Mouse (Mus musculus) heart, embryonic 16.5 days (tissue): ENCODE data around the gene Celf2. TPM values are rescaled to one million over a fixed set of nuclear protein-coding genes. Genes with fewer than 3 reads are reported as not detected.

Experiments used
- ATAC-seq: fragments of 200-750 bp; cut with Nextera tagmentation; replicated peaks from 2 replicates; pipeline ENCODE4 v1.8.0; 2017; ENCODE audit warnings: moderate number of reproducible peaks; ENCODE audit not compliant: insufficient read depth, low FRiP score; ENCODE audit errors: extremely low read depth
- H3K27ac ChIP-seq: fragments of 300-500 bp; sonication (generic); 2 replicates; pipeline ENCODE4 v1.5.1; 2014; ENCODE audit warnings: mild to moderate bottlenecking, low read length, control low read depth, moderate library complexity
- H3K27me3 ChIP-seq: fragments of 300-500 bp; sonication (generic); 2 replicates; pipeline ENCODE4 v1.6.1; 2014; ENCODE audit warnings: low read length, mixed read lengths; ENCODE audit not compliant: control insufficient read depth, insufficient read depth
- H3K36me3 ChIP-seq: fragments of 300-500 bp; sonication (generic); 2 replicates; pipeline ENCODE4 v1.6.1; 2014; ENCODE audit not compliant: control insufficient read depth, insufficient read depth
- H3K4me1 ChIP-seq: fragments of 300-500 bp; sonication (generic); 2 replicates; pipeline ENCODE4 v1.6.1; 2014; ENCODE audit warnings: low read length, mixed read lengths; ENCODE audit not compliant: control insufficient read depth, insufficient read depth
- H3K4me2 ChIP-seq: fragments of 300-500 bp; sonication (generic); 2 replicates; pipeline ENCODE4 v1.6.1; 2014; ENCODE audit warnings: low read depth, mild to moderate bottlenecking, control low read depth, low read length
- H3K4me3 ChIP-seq: fragments of 300-500 bp; sonication (generic); 2 replicates; pipeline ENCODE4 v1.5.1; 2014; ENCODE audit warnings: mild to moderate bottlenecking, control low read depth, low read length
- H3K9ac ChIP-seq: fragments of 300-500 bp; sonication (generic); 2 replicates; pipeline ENCODE4 v1.6.1; 2014; ENCODE audit warnings: low read length, control low read depth
- H3K9me3 ChIP-seq: fragments of 300-500 bp; sonication (generic); replicated peaks from 2 replicates; pipeline ENCODE4 v1.6.1; 2016; ENCODE audit warnings: low read length; ENCODE audit not compliant: control insufficient read depth
- WGBS: fragments of 180-500 bp; shearing (Covaris S2); extraction: QIAGEN DNeasy Blood & Tissue Kit; methylation state at CpG from one replicate; pipeline ENCODE4 v1.1.7; 2014; 5-methylcytosine and 5-hydroxymethylcytosine counted together
- polyA plus RNA-seq: library from polyadenylated mRNA; unstranded; fragments of >200 nt; fragmentation: Nextera tagmentation; extraction: Ambion mirVana; gene quantifications from 2 replicates; pipeline ENCODE4 v1.2.1, GENCODE M21; 2015

Gene Celf2
- polyA plus RNA-seq, 1 experiment from 2014 or later = 70.2 TPM

GRCm38 (mm10) chr2:7079390-7079789 is 430.0 kb downstream of the Celf2 start:
- no peak overlapping the region for H3K9ac ChIP-seq
- H3K27ac ChIP-seq = 0 out of 2 replicates have a peak overlapping the region, but pooled peaks have one; percentile 27
- H3K36me3 ChIP-seq = peaks cover 19% of the 10 kb centered on the region
- H3K4me2 ChIP-seq = peak overlapping the region; percentile 78
- 57% methylated on average over 2 of the region's 2 CpGs for WGBS
- H3K4me3 ChIP-seq = peak overlapping the region; percentile 6
- H3K9me3 ChIP-seq = peaks cover 19% of the 10 kb centered on the region
- peaks cover 31% of the 10 kb centered on the region for H3K4me1 ChIP-seq
- ATAC-seq = no peak
- no peaks in the 10 kb centered on the region for H3K27me3 ChIP-seq

- Histone ChIP-seq H3K9me3 (peaks cover 19% of the 10 kb centered on the region), H3K9ac (no peak overlapping the region), H3K27ac (peak overlapping the region; percentile 50; the same call in 1 of the 2 replicates), H3K36me3 (peaks cover 19% of the 10 kb centered on the region), H3K4me1 (peaks cover 18% of the 10 kb centered on the region), H3K4me2 (no peak overlapping the region), H3K4me3 (no peak overlapping the region), H3K27me3 (no peaks in the 10 kb centered on the region)
- 76% methylated on average over 3 of the region's 3 CpGs for WGBS
- no peak for ATAC-seq
These were observed 435.6 kb downstream of the Celf2 start for GRCm38 (mm10) chr2:7073730-7074129.

DNA sequence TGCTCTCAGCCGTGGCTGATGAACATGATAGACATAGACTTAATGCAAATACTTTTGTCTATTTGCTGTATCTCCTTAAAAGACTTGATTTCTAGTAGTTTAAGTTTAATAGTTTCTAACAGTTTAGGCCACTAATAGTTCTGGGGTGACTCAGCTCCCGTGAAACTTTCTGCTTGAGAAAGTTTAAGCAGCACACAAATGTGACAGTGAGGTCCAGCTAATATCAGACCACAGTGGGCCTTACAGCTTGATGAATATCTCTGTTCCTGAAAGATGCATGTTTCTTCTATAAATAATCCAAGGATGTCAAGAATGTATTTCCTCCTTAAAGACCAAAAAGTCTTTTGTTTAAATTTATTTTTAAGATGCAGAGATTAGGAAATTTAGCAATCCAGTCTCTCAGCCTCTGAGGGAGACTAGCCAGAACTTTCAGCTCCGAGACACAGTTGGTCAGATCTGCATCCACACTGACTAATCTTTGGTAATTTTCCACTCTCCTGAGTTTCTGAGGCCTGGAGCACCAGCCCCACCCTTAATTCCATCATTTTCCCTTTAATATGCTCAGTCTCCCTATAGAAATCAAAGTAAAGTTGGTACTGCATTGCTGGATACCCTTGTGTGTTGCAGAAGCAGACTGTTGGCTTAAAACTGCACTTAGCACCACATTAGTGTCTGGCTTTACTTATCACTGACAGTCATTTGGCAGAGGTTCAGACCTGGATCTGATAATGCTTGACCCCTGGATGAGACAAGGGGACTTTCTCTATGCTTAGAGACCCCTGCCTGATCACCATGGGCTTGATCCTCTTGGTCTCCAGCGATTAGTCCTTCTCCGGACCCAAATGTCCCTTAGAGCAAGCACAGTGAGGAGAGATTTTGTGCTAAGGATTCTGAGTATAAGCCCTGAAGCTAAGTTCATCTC is 436.8 kb downstream of the Celf2 start:
- Histone ChIP-seq H3K9ac (peak overlapping the region; percentile 13; the same call in 1 of the 2 replicates), H3K4me2 (no peak overlapping the region), H3K27me3 (no peaks in the 10 kb centered on the region), H3K27ac (peak overlapping the region; percentile 50), H3K4me1 (peaks cover 20% of the 10 kb centered on the region), H3K36me3 (peaks cover 17% of the 10 kb centered on the region), H3K4me3 (no peak overlapping the region), H3K9me3 (peaks cover 17% of the 10 kb centered on the region)
- no peak for ATAC-seq
- 53% methylated on average over 5 of the region's 5 CpGs for WGBS

GRCm38 (mm10) chr2:7069458-7069857 is 439.9 kb downstream of the Celf2 start:
- Histone ChIP-seq H3K36me3 (no peaks in the 10 kb centered on the region), H3K9ac (no peak overlapping the region), H3K9me3 (no peaks in the 10 kb centered on the region), H3K4me1 (peaks cover 18% of the 10 kb centered on the region), H3K4me2 (no peak overlapping the region), H3K4me3 (no peak overlapping the region), H3K27ac (no peak overlapping the region), H3K27me3 (no peaks in the 10 kb centered on the region)
- 37% methylated on average over 3 of the region's 3 CpGs for WGBS
- no peak for ATAC-seq

DNA sequence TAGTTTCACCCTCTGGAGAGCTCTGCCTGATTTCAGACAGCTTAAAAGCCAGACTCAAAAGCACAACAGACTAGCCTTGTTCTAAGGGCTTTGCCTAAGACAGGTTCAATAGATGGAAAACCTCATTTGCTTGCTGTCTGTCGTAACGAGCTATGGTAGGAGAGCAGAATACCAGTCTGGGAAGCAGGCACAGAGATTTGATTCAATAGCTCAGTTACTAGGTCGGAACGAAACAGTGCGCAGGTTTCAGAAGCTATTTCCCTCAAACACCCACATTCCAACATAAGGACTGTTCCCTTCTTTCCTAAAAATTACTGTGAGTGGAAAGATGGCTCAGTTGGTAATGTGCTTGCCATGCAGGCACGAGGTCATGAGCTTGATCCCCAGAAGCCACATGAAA is 441.1 kb downstream of the Celf2 start:
- 85% methylated on average over 6 of the region's 6 CpGs for WGBS
- peak overlapping the region; percentile 6 for H3K27ac ChIP-seq

DNA sequence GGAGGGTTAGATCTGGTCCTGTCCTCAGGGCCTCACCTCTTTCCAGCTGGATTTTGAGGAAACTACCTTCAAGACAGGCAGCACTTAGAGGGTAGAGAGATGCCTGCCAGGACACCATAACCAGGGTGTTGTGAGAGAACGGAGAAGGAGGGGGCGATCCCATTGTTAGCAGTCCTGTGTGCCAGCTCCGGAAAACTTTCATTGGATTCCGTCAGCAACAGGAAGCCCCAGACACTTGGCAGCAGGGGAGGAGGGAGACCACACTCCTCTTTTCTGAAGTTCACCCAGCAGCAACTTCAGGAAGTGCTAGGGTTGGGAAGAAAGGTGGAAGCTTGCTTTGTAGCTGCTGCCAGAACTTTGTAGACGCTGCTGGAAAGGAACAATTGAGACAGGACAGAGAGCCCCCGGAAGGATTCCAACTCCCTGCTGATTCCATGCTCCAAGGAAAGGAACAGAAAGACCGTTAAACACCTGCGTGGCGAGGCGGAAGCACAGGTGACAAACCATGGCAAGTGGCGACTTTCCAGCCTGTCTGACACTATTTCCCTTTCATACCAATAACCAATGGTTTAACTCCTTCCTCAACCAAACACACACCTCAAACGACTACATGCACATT is 445.7 kb downstream of the Celf2 start:
- Histone ChIP-seq H3K9me3 (no peaks in the 10 kb centered on the region), H3K4me2 (peak overlapping the region; percentile 43; the same call in 1 of the 2 replicates), H3K27me3 (no peaks in the 10 kb centered on the region), H3K36me3 (no peaks in the 10 kb centered on the region), H3K4me1 (peaks cover 29% of the 10 kb centered on the region), H3K27ac (peak overlapping the region; percentile 28), H3K9ac (peak overlapping the region; percentile 6; the same call in 1 of the 2 replicates), H3K4me3 (no peak overlapping the region)
- ATAC-seq = 0 out of 2 replicates have a peak, but pooled peaks have one; percentile 52
- WGBS = 34% methylated on average over 12 of the region's 12 CpGs

More for the DNA sequence above, 441.1 kb downstream of the Celf2 start:
- H3K9me3 ChIP-seq = no peaks in the 10 kb centered on the region
- H3K4me2 ChIP-seq = no peak overlapping the region
- no peak for ATAC-seq
- no peak overlapping the region for H3K9ac ChIP-seq
- no peaks in the 10 kb centered on the region for H3K27me3 ChIP-seq
- H3K36me3 ChIP-seq = no peaks in the 10 kb centered on the region
- H3K4me1 ChIP-seq = peaks cover 29% of the 10 kb centered on the region
- no peak overlapping the region for H3K4me3 ChIP-seq

DNA sequence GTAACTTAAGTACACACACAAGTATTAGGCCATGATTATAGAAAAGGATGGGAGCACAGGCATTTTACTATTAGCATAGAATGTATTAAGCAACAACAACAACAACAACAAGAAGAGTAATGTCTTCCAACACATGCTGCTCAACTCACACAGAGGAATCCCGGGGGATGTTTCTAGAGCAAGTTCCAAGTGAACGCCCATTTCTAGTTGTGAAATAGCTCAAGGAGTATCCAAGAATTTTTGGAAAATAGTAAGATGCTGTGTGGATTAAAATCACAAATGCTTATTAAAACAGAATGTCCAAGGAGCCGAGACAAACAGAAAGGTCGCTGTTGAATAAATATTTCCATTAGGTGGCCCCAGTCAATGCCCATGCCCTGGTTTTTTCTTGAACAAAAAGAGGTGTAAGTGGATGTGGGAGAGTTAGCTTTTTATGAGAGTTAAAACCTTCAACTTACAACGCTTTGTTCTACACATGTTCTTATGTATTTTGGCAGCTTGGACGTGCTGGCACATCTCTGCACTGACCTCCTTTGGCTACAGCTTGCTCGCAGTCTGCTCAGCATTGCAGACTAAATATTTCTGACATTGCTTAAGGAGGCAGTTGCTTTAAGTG is 448.8 kb downstream of the Celf2 start:
- whole genome bisulfite sequencing = 66% methylated on average over 7 of the region's 7 CpGs
- Histone ChIP-seq H3K4me2 (no peak overlapping the region), H3K9ac (no peak overlapping the region), H3K27ac (no peak overlapping the region), H3K27me3 (no peaks in the 10 kb centered on the region), H3K36me3 (no peaks in the 10 kb centered on the region), H3K9me3 (no peaks in the 10 kb centered on the region), H3K4me1 (peaks cover 33% of the 10 kb centered on the region), H3K4me3 (no peak overlapping the region)
- no peak for ATAC-seq

GRCm38 (mm10) chr2:7056401-7056800 is 453.0 kb downstream of the Celf2 start:
- Histone ChIP-seq H3K9ac (no peak overlapping the region), H3K4me1 (peaks cover 18% of the 10 kb centered on the region), H3K4me2 (no peak overlapping the region), H3K27ac (no peak overlapping the region; the same call in 1 of the 2 replicates), H3K9me3 (no peaks in the 10 kb centered on the region), H3K36me3 (no peaks in the 10 kb centered on the region), H3K27me3 (no peaks in the 10 kb centered on the region), H3K4me3 (no peak overlapping the region)
- WGBS = 79% methylated on average over 4 of the region's 4 CpGs
- ATAC-seq = no peak
